Mouse (Mus musculus): ENCODE results near the gene Top1. TPM values are rescaled to one million over a fixed set of nuclear protein-coding genes. Genes with fewer than 3 reads are reported as not detected.

Top1 gene
- polyA plus RNA-seq, 1 experiment from 2014 or later: 83.0 TPM

DNA sequence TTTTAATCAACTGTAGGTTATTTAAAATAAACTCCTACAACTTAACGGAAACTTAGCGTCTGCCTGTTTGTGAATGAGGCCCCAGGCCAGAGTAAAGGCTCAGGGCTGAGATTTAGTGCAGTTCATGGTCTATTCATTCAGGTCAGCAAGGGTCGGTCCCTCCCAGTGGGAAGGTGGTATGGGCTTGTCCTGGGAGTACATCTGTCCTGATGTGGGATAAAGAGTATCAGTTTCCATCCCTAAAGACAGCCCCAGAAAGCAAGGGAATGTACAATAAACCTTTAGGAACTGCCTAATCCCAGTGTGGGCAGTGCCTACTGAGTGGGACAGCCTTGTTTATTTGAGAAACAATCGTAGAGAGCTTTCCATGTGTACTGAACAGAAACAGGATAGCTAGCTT, 77.0 kb downstream of the Top1 start:
- no peak for ATAC-seq (ENCODE audit: insufficient read depth)

DNA sequence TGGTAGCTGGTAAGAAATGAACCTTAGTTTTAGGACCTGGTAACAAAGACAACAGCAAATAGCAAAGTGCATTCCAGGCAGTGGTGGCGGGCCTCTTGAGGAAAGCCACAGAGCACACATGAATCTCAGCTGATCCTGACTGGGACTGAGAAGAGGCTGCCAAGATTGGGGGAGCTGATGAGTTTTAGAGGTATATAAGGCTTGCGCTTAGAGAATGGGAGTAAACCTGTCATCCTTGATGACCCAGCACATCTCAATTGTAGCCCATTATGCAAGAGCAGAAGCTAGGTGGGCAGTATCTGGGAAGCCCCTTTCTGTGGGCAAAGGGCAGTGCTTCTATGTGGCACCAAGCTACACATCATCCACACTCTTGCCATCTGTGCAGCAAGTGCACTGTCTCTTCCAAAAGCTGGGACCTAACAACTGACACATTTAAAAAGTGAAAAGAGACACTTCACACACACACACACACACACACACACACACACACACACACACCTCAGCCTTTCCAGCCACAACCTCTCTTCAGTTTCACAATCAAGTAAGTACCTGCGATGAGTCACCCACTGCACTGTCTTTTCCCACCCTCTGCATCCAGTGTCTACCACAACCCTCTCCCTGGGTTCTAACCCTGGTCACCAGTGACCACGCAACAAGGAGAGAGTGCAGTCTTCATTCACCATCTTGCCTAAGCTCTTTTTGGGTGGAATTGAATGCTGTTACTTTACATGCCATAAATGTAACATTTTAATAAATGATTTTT, 78.1 kb downstream of the Top1 start:
- no peaks in the 10 kb centered on the region for H3K4me1 ChIP-seq (ENCODE audit: insufficient read depth)
- no peaks in the 10 kb centered on the region for H3K27me3 ChIP-seq (ENCODE audit: insufficient read depth, low read length)
- no peak overlapping the region for H3K9ac ChIP-seq
- peaks cover 56% of the 10 kb centered on the region for H3K36me3 ChIP-seq (ENCODE audit: insufficient read depth)
- no peak for TF ChIP-seq CTCF (IDR thresholded peaks at IDR 0.05; ENCODE audit: low read depth)
- H3K4me3 ChIP-seq (ENCODE audit: low read depth, low read length): no peak overlapping the region
- H3K27ac ChIP-seq (ENCODE audit: low read depth): no peak overlapping the region
- WGBS: 89% methylated on average over 4 of the region's 4 CpGs
- DNase-seq: no peak
- H3K4me2 ChIP-seq: no peak overlapping the region
- no peaks in the 10 kb centered on the region for H3K9me3 ChIP-seq (ENCODE audit: low read depth, low read length)
- no peak for ATAC-seq (ENCODE audit: insufficient read depth)

More for the DNA sequence above, 77.0 kb downstream of the Top1 start:
- Histone ChIP-seq H3K4me1 (ENCODE audit: insufficient read depth) (no peaks in the 10 kb centered on the region), H3K9me3 (ENCODE audit: low read depth, low read length) (no peaks in the 10 kb centered on the region), H3K27me3 (ENCODE audit: insufficient read depth, low read length) (no peaks in the 10 kb centered on the region), H3K36me3 (ENCODE audit: insufficient read depth) (peaks cover 66% of the 10 kb centered on the region), H3K27ac (ENCODE audit: low read depth) (no peak overlapping the region), H3K4me2 (no peak overlapping the region), H3K9ac (no peak overlapping the region), H3K4me3 (ENCODE audit: low read depth, low read length) (no peak overlapping the region)
- no peak for DNase-seq
- WGBS: 79% methylated on average over 4 of the region's 4 CpGs
- TF ChIP-seq CTCF (IDR thresholded peaks at IDR 0.05; ENCODE audit: low read depth): no peak

DNA sequence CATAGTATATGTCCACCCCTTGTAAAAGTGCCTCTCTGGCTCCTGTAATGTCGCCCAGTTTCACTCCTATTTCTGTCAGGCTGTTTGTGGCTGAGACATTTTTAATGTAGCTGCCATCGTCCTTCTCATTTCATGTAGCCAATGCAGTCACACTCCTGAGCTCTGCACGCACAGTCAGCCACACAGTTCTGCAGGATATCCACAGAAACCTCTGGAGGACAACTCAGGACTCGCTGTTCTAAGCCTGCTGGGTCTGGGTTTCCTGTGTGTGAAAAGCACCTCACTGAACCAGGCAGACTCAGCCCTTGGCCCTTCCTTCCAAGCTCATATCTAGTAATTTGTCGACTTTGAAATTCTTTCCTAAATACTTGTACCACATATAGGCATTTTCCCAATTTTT, 78.8 kb downstream of the Top1 start:
- no peak for TF ChIP-seq CTCF (IDR thresholded peaks at IDR 0.05; ENCODE audit: low read depth)
- WGBS: 89% methylated on average over 5 of the region's 5 CpGs
- Histone ChIP-seq H3K4me1 (ENCODE audit: insufficient read depth) (no peaks in the 10 kb centered on the region), H3K27me3 (ENCODE audit: insufficient read depth, low read length) (no peaks in the 10 kb centered on the region), H3K4me3 (ENCODE audit: low read depth, low read length) (no peak overlapping the region), H3K9me3 (ENCODE audit: low read depth, low read length) (no peaks in the 10 kb centered on the region), H3K36me3 (ENCODE audit: insufficient read depth) (peaks cover 49% of the 10 kb centered on the region), H3K27ac (ENCODE audit: low read depth) (no peak overlapping the region), H3K4me2 (no peak overlapping the region), H3K9ac (no peak overlapping the region)
- ATAC-seq (ENCODE audit: insufficient read depth) (no peak), DNase-seq (no peak)

DNA sequence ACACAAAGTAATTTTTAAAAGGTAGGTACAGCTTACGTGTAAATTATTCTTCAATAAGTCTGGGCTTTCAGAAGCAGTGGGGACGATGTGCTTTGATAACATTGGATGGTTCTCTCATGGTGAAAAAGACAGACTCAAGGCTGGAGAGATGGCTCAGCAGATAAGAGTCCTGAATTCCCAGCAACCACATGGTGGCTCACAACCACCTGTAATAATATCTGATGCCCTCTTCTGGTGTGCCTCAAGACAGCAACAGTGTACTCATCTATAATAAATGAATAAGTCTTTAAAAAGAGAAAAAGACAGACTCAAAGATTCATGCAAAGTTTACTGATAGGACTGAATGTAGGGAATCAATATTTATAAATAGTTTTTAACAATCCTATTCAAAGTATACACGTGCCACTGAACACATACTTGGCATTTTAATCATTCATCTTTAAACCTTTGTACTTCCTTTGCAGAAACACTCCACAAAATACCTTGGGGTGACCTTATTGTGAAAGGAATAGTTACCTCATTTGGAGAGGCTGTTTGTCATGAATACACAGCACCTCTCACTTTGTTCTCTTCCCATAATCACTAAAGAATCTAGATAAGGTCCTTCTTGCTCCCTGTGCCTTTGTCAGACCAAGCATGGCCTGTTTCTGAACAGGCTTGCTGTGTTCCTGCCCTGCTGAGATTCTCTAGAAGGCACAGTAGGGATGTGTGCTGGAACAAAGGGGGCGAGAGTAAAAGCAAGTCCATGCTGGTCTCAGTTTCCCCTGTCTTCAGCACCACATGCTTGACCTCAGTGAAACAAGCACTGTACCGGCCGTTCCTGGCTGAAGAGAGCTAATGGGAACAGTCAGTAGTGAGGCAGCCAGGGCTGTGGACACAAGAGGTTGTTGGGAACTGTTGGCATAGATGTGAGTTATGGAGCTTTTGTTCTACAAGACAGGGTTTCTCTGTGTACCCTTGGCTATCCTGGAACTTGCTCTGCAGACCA, 80.5 kb downstream of the Top1 start:
- no peak overlapping the region for H3K9ac ChIP-seq
- peaks cover 33% of the 10 kb centered on the region for H3K36me3 ChIP-seq (ENCODE audit: insufficient read depth)
- DNase-seq (no peak), ATAC-seq (ENCODE audit: insufficient read depth) (no peak)
- H3K4me3 ChIP-seq (ENCODE audit: low read depth, low read length): no peak overlapping the region
- TF ChIP-seq CTCF (IDR thresholded peaks at IDR 0.05; ENCODE audit: low read depth): 0 out of 2 replicates have a peak, but pooled peaks have one; percentile 6
- 0 out of 2 replicates have a peak, but pooled peaks cover 5% of the 10 kb centered on the region for H3K4me1 ChIP-seq (ENCODE audit: insufficient read depth)
- no peak overlapping the region for H3K27ac ChIP-seq (ENCODE audit: low read depth)
- no peaks in the 10 kb centered on the region for H3K9me3 ChIP-seq (ENCODE audit: low read depth, low read length)
- WGBS: 66% methylated on average over 6 of the region's 6 CpGs
- no peaks in the 10 kb centered on the region for H3K27me3 ChIP-seq (ENCODE audit: insufficient read depth, low read length)
- no peak overlapping the region for H3K4me2 ChIP-seq

DNA sequence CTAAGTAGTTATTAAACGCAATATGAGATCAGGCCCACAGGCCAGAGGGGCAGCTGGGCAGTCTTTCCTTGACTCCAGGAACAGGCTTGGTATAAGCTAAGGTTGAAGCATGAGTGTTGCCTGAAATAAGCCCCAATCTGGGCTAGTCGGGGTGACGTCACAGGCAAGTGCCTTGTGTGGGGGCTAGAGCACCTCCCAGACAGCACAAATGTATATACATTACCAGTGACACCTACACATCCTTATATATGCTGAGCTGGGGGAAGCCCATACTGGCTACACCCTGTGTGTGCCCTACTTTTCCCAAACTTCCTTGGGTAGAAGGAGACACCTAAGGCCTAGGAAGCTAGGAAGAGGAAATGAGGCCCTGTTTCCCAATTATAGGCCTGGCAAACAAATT, 83.3 kb downstream of the Top1 start:
- Histone ChIP-seq H3K27me3 (ENCODE audit: insufficient read depth, low read length) (no peaks in the 10 kb centered on the region), H3K4me3 (ENCODE audit: low read depth, low read length) (no peak overlapping the region), H3K4me1 (ENCODE audit: insufficient read depth) (peaks cover 14% of the 10 kb centered on the region), H3K9ac (no peak overlapping the region), H3K9me3 (ENCODE audit: low read depth, low read length) (no peaks in the 10 kb centered on the region), H3K36me3 (ENCODE audit: insufficient read depth) (peaks cover 8% of the 10 kb centered on the region), H3K4me2 (no peak overlapping the region), H3K27ac (ENCODE audit: low read depth) (no peak overlapping the region)
- 74% methylated on average over 3 of the region's 3 CpGs for WGBS
- no peak for TF ChIP-seq CTCF (IDR thresholded peaks at IDR 0.05; ENCODE audit: low read depth)
- DNase-seq (no peak), ATAC-seq (ENCODE audit: insufficient read depth) (no peak)

DNA sequence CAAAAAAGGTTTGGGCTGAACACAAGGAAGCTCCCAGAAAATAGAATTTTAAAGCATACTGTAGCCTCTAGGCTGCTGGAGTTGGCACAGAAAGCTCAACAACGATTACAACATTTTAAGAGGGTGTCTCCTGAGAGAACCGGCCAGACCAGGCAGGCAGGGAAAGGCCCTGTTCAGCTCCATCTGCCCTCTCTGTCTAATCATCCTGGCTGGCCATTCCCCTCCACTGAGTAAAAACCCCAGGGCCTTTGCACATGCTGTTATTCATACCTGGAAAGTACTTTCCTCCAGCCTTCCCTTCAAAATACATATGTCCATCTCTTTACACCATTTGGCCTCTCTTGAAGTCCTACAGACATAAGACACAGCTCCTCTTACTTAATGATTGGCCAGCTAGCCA, 83.7 kb downstream of the Top1 start:
- no peak overlapping the region for H3K27ac ChIP-seq (ENCODE audit: low read depth)
- H3K4me1 ChIP-seq (ENCODE audit: insufficient read depth): peaks cover 17% of the 10 kb centered on the region
- DNase-seq: no peak
- H3K36me3 ChIP-seq (ENCODE audit: insufficient read depth): peaks cover 9% of the 10 kb centered on the region; the same call in 1 of the 2 replicates
- H3K27me3 ChIP-seq (ENCODE audit: insufficient read depth, low read length): no peaks in the 10 kb centered on the region
- H3K9me3 ChIP-seq (ENCODE audit: low read depth, low read length): no peaks in the 10 kb centered on the region
- no peak overlapping the region for H3K4me2 ChIP-seq
- no peak for TF ChIP-seq CTCF (IDR thresholded peaks at IDR 0.05; ENCODE audit: low read depth)
- no peak overlapping the region for H3K9ac ChIP-seq
- WGBS: 61% methylated on average over 2 of the region's 2 CpGs
- H3K4me3 ChIP-seq (ENCODE audit: low read depth, low read length): no peak overlapping the region
- ATAC-seq (ENCODE audit: insufficient read depth): no peak
